Mouse (Mus musculus): ENCODE results near the gene Il13ra1.
A peak's percentile ranks its signal among the peaks of the same experiment; 100 is the strongest.

Gene Il13ra1

DNA sequence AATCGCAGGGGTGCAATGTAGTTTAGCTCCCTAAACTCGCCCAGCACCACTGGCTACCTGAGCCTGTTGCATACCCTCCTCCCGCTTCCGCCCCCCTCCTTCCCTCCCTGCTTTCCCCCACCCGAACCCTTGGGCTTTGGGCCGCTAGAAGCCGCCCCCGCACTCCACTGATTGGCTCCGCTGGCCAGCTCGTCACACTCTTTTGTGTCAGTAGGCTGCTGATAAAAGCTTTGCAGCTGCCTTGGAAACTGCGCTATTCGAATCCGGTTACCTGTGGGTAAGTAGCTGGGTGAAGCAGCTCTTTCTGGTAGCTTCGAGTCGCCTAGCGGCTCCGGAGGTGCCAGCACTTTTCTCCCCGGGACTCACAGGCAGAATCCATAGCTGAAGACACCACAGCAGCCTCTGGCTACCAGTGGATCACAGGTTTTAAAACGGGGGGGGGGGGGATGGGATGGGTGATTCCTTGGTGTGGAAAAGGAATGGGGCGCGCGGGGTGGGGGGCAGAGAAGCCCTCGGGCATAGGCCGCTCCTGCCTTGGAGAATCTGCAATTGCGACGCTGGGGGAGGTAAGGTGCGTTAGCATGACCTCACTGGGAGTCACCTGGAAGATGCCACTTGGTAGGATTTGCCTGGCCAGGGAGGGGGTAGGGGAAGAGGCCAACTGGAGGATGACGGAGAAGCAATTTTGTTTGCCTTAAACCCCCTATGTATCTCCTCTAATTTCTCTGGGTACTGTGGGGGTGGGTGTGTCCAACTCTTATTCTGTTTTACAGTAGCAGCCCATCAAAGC is 84.0 kb downstream of the Il13ra1 start, which contains the start of gene Zcchc12:
Gene Zcchc12, plus strand, starts transcription at position 169 of the 790 bp plus-strand sequence.
- peak in 1 of 2 experiments; percentile 18 for DNase-seq

DNA sequence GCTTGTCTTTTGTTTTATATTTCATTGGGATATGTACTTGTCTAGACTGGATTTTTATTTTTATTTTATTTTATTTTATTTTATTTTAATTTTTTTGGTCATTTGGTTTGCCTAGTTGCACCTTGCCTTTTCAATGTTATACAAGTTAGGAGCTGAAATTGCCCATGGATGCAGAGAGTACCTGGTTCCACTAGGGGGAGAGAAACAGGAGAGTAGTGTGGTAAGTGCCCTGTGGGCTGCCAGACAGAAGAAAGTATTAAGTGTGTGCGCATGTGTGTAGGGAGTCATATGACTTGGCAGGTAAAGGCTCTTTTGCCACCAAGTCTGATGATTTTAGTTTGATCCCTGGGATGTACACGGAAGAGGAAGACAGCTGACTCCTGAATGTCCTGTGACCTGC is 97.6 kb downstream of the Il13ra1 start:
- no peak for DNase-seq

DNA sequence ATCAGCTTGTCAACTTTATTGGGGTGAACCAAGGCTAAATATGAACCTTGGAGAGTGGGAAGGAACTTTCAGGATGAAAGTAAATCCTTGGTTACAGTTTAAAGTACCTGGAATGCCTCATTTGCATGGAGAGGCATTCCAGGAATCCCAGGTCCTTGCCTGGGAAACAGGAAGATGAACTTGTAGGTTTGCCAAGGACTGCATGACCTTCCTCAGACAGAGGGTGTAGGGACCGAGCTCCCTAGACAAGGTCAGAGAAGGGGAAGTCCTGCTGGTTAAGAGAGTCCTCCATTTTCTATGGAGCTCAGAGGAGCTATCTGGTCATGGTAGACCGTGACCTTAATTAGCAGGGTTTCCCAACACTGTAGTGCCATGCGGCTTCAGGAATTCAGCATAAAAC is 99.3 kb downstream of the Il13ra1 start:
- DNase-seq, result no peak

All from lung, adult 18-20 months (tissue).